Mouse (Mus musculus): ENCODE results near the gene Pced1a. TPM values are rescaled to one million over a fixed set of nuclear protein-coding genes. Genes with fewer than 3 reads are reported as not detected.
A peak's percentile ranks its signal among the peaks of the same experiment; 100 is the strongest.

Pced1a gene
- total and polyA plus RNA-seq, 3 experiments: 11.6 to 17.1 (median 15.3) TPM

DNA sequence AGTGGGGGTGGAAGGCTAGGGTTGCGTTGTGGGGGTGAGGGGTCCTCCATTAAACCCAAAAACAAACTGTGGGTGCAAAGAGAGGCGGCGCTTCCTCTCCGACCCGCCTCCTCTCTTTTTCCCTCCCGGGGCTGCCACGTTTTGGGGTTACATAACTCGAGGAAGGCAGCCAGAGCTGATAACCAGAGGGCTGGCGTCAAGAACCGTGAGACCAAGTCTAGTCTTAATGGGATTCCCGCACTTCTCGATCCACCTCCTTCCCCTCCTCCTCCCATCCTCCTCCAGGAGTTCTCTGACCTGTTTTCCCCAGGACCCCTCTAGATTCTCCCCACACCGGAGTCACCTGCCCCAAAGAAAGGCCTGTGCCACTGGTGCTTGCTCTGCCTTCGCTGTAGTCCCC, 26.4 kb downstream of the Pced1a start:
- no peak overlapping the region for H3K4me2 ChIP-seq (ENCODE audit: insufficient read depth, low read depth, poor library complexity, severe bottlenecking)
- in situ Hi-C loops (cut with MboI; ENCODE audit: low pct_ligation_motif_present, low pct_unique_long_range_greater_than_20kb, low sequenced_read_pairs): no loop called here
- H3K27me3 ChIP-seq (replicated peaks): no peaks in the 10 kb centered on the region
- H3K9ac ChIP-seq (ENCODE audit: insufficient read depth, low read depth): no peak overlapping the region
- no peak for DNase-seq (ENCODE audit: extremely low read depth)
- dilution Hi-C loops (cut with MboI; ENCODE audit: extremely low pct_ligation_motif_present, extremely low pct_unique_long_range_greater_than_20kb, low sequenced_read_pairs): no loop called here
- no peaks in the 10 kb centered on the region for H3K79me2 ChIP-seq (replicated peaks; ENCODE audit: control insufficient read depth, extremely low read depth, insufficient read depth, poor library complexity, severe bottlenecking)
- H3K4me1 ChIP-seq (ENCODE audit: control insufficient read depth in 1 of 2, insufficient read depth in 2 of 2): no peaks in the 10 kb centered on the region
- H3K4me3 ChIP-seq (replicated peaks in 1 of 3; ENCODE audit: low read depth in 2 of 3, low read length in 2 of 3, poor library complexity in 1 of 3): no peak overlapping the region
- H3K36me3 ChIP-seq (replicated peaks in 1 of 2; ENCODE audit: control insufficient read depth in 1 of 2, insufficient read depth in 1 of 2, low read length in 1 of 2): no peaks in the 10 kb centered on the region
- no peak overlapping the region for H3K27ac ChIP-seq (ENCODE audit: insufficient read depth, low read depth)
- no peak for TF ChIP-seq IRF4 (IDR thresholded peaks at IDR 0.05; ENCODE audit: low read depth, low read length)
- no peaks in the 10 kb centered on the region for H3K9me3 ChIP-seq (replicated peaks; ENCODE audit: low read length)

DNA sequence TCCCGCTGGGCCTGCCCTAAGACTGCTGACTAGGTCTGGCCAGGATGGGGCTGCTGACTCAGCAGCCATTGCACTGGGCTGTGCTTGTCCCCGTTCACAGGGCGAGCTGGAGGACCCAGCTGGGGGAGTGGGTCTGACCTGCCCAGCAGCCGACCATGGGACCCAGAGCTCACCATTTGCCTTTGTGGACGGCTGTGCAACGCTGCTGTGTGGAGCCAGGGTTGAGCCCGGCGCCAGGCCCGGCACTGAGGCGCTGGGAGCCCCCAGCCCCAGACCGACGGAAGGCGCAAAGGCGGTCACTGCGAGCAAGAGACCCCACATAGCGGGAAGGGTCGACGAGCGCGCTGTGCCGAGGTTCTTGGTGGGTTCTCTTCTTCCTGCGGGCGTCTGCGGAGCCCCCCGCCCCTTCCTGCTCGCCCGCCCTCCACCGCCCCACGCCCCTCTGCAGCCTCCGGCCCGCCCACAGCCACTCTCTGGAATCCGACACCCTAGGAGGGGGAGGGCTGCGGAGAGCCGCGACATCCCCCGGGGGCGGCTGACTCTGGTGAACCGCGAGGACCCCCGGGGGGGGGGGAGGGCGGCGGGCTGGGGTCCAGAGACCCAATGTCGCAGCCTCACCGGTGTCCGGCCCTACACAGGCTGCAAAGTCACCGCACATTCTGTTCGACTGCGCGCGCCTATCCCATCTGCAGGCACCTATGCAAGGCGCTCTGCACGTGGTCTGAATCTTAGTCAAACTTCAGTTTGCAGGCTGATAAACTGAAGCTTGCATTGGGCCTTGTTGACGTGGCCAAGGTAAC, 27.1 kb downstream of the Pced1a start, which contains the start of gene Cpxm1:
Gene Cpxm1, minus strand, starts transcription at position 389 of the 800 bp plus-strand sequence.
- no peaks in the 10 kb centered on the region for H3K27me3 ChIP-seq (replicated peaks)
- DNase-seq (ENCODE audit: extremely low read depth): no peak
- H3K4me2 ChIP-seq (ENCODE audit: insufficient read depth, low read depth, poor library complexity, severe bottlenecking): no peak within 1 kb of the TSS
- no peak within 1 kb of the TSS for H3K4me3 ChIP-seq (replicated peaks in 1 of 3; ENCODE audit: low read depth in 2 of 3, low read length in 2 of 3, poor library complexity in 1 of 3)
- TF ChIP-seq MAFK (IDR thresholded peaks at IDR 0.05; ENCODE audit: insufficient replicate concordance, low read length): peak; percentile 25; the same call in 1 of the 2 replicates
- TF ChIP-seq GABPA (IDR thresholded peaks at IDR 0.05; ENCODE audit: insufficient replicate concordance, low read depth, low read length): no peak
- dilution Hi-C loops (cut with MboI; ENCODE audit: extremely low pct_ligation_motif_present, extremely low pct_unique_long_range_greater_than_20kb, low sequenced_read_pairs): no loop called here
- no peak within 1 kb of the TSS for H3K27ac ChIP-seq (ENCODE audit: insufficient read depth, low read depth)
- H3K9ac ChIP-seq (ENCODE audit: insufficient read depth, low read depth): no peak within 1 kb of the TSS
- no peaks in the 10 kb centered on the region for H3K36me3 ChIP-seq (replicated peaks in 1 of 2; ENCODE audit: control insufficient read depth in 1 of 2, insufficient read depth in 1 of 2, low read length in 1 of 2)
- in situ Hi-C loops (cut with MboI; ENCODE audit: low pct_ligation_motif_present, low pct_unique_long_range_greater_than_20kb, low sequenced_read_pairs): no loop called here
- no peaks in the 10 kb centered on the region for H3K9me3 ChIP-seq (replicated peaks; ENCODE audit: low read length)
- H3K79me2 ChIP-seq (replicated peaks; ENCODE audit: control insufficient read depth, extremely low read depth, insufficient read depth, poor library complexity, severe bottlenecking): no peaks in the 10 kb centered on the region
- peaks cover 0 to 5% of the 10 kb centered on the region in 2 experiments; a peak in 2 of 4 replicates for H3K4me1 ChIP-seq (ENCODE audit: control insufficient read depth in 1 of 2, insufficient read depth in 2 of 2)

DNA sequence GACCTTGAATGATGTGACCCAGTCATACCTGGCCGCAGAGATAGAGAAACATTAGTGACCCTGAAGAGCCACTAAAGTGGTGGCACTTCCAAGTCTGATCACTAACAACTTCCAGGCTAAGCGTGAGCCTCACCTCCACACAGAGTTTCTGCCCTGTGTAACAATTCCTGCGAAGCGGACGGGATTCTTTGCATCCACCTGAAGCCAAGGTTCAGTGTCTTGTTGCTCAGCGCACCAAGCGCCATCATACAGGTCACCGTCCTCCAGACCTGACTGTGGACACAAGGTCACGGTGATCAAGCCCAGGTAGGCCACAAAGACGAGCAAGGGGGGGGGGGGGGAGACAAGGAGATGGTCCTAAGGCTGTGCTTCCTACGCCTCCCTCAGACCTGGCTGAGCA, 28.8 kb downstream of the Pced1a start:
- Histone ChIP-seq H3K36me3 (replicated peaks in 1 of 2; ENCODE audit: control insufficient read depth in 1 of 2, insufficient read depth in 1 of 2, low read length in 1 of 2) (no peaks in the 10 kb centered on the region), H3K9me3 (replicated peaks; ENCODE audit: low read length) (no peaks in the 10 kb centered on the region), H3K27me3 (replicated peaks) (no peaks in the 10 kb centered on the region), H3K4me3 (replicated peaks in 1 of 3; ENCODE audit: low read depth in 2 of 3, low read length in 2 of 3, poor library complexity in 1 of 3) (no peak overlapping the region), H3K4me1 (ENCODE audit: control insufficient read depth in 1 of 2, insufficient read depth in 2 of 2) (peaks cover 0 to 16% of the 10 kb centered on the region in 2 experiments; a peak in 2 of 4 replicates), H3K4me2 (ENCODE audit: insufficient read depth, low read depth, poor library complexity, severe bottlenecking) (no peak overlapping the region), H3K79me2 (replicated peaks; ENCODE audit: control insufficient read depth, extremely low read depth, insufficient read depth, poor library complexity, severe bottlenecking) (no peaks in the 10 kb centered on the region), H3K9ac (ENCODE audit: insufficient read depth, low read depth) (no peak overlapping the region), H3K27ac (ENCODE audit: insufficient read depth, low read depth) (no peak overlapping the region)
- no peak for DNase-seq (ENCODE audit: extremely low read depth)
- dilution Hi-C loops (cut with MboI; ENCODE audit: extremely low pct_ligation_motif_present, extremely low pct_unique_long_range_greater_than_20kb, low sequenced_read_pairs) (no loop called here), in situ Hi-C loops (cut with MboI; ENCODE audit: low pct_ligation_motif_present, low pct_unique_long_range_greater_than_20kb, low sequenced_read_pairs) (no loop called here)
- TF ChIP-seq RAD21 (IDR thresholded peaks at IDR 0.05; ENCODE audit: low read depth, low read length) (no peak), MAFK (IDR thresholded peaks at IDR 0.05; ENCODE audit: insufficient replicate concordance, low read length) (no peak), ZNF384 (IDR thresholded peaks at IDR 0.05; ENCODE audit: low read depth, low read length) (no peak), MAZ (IDR thresholded peaks at IDR 0.05; ENCODE audit: low read depth, low read length) (no peak), ETS1 (conservative IDR thresholded peaks at IDR 0.05; ENCODE audit: low read depth, low read length) (no peak), CTCF (conservative IDR thresholded peaks at IDR 0.05 in 1 of 2, IDR thresholded peaks at IDR 0.05 in 1 of 2; ENCODE audit: low read depth in 2 of 2, low read length in 2 of 2) (no peak), EP300 (IDR thresholded peaks at IDR 0.05; ENCODE audit: low read length) (no peak), TBP (conservative IDR thresholded peaks at IDR 0.05; ENCODE audit: low read depth, low read length) (no peak), MXI1 (IDR thresholded peaks at IDR 0.05; ENCODE audit: low read depth, low read length) (no peak), CHD2 (IDR thresholded peaks at IDR 0.05; ENCODE audit: low read length) (no peak), MEF2A (IDR thresholded peaks at IDR 0.05; ENCODE audit: borderline replicate concordance, low read depth, low read length) (no peak), CHD1 (IDR thresholded peaks at IDR 0.05; ENCODE audit: low read depth, low read length) (no peak), POLR2A (IDR thresholded peaks at IDR 0.05; ENCODE audit: low read depth, low read length) (no peak), USF2 (conservative IDR thresholded peaks at IDR 0.05; ENCODE audit: low read depth, low read length) (no peak), USF1 (IDR thresholded peaks at IDR 0.05; ENCODE audit: low read depth, low read length) (no peak), ELF1 (IDR thresholded peaks at IDR 0.05; ENCODE audit: low read depth, low read length) (no peak), SIN3A (IDR thresholded peaks at IDR 0.05; ENCODE audit: low read length) (no peak), ZC3H11A (IDR thresholded peaks at IDR 0.05; ENCODE audit: low read depth, low read length) (no peak), GABPA (IDR thresholded peaks at IDR 0.05; ENCODE audit: insufficient replicate concordance, low read depth, low read length) (no peak)
